Mouse (Mus musculus) effector memory CD4-positive, alpha-beta T cell, adult 5 months (primary cell): ENCODE results near the gene Gm3099. TPM values are rescaled to one million over a fixed set of nuclear protein-coding genes. Genes with fewer than 3 reads are reported as not detected.

ENCODE experiments used
- polyA plus RNA-seq: library from polyadenylated mRNA; unstranded; fragments of 100-300 nt; shearing (Covaris generic); gene quantifications from one replicate; pipeline ENCODE4 v1.2.1, GENCODE M21; 2017

Gene Gm3099
- polyA plus RNA-seq: not detected

DNA sequence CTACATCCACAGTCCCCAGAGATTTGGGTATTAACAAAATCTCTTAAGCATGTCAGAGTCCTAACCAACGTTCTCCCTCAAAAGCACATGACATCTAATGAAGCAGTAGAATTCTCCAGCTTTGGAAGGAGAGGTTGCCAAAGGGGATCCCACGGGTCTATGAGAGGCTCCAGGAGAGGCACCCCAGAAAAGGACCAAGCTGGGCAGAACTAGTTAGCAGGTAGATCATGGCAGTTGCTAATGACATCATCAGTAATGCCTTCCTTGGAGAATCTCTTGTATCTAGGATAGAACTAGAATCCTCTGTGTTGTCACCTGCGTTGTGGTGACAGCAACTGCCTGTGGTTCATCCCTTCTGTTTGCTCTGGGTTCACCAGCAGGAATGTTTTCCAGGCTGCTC is at the start of gene Gm3099:
Gene Gm3099 (plus strand): TSS at position 301 of the 400 bp plus-strand sequence.

DNA sequence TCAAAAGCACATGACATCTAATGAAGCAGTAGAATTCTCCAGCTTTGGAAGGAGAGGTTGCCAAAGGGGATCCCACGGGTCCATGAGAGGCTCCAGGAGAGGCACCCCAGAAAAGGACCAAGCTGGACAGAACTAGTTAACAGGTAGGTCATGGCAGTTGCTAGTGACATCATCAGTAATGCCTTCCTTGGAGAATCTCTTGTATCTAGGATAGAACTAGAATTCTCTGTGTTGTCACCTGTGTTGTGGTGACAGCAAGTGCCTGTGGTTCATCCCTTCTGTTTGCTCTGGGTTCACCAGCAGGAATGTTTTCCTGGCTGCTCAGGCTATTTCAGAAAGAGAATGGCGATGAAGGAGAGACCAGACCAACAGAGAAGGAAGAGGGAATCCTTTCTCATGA is 34.9 kb upstream of the Gm3099 start, which contains the start of gene Gm3095:
Gene Gm3095 (plus strand): TSS at position 301 of the 400 bp plus-strand sequence.

DNA sequence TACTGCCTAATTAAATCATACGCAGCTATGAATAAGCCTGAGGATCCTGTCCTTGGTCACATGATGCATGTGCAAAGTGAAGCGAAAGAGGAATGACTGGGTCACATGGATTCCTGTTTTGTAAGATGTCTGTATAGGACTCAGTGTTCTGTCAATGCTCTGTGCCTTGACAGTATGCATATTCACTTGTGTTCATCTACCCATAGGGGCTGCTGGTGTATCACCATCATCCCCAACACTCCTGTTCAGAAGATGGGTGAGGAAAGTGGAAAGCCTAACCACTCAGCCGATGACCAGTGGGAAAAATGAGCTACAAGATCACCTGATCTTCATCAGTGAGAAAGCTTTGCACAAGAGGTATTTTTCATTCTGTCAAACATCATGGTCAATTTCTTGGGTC is 25.4 kb downstream of the Gm3099 start, which contains the start of gene Gm5796:
Gene Gm5796 (plus strand): TSS at position 301 of the 400 bp plus-strand sequence.

Other genes starting within 250 kb of the Gm3099 start
- gene Gm3002, start 188.3 kb upstream of the Gm3099 start, polyA plus RNA-seq: not detected
- gene Gm3033, start 152.1 kb upstream of the Gm3099 start, polyA plus RNA-seq: not detected
- gene Gm2916, start 114.2 kb upstream of the Gm3099 start, polyA plus RNA-seq: not detected
- gene Gm3029, start 66.6 kb upstream of the Gm3099 start, polyA plus RNA-seq: not detected
- gene Gm3095, start 34.8 kb upstream of the Gm3099 start, polyA plus RNA-seq: not detected
- not detected for gene Gm5796, start 25.5 kb downstream of the Gm3099 start, polyA plus RNA-seq
- gene Gm3115, start 85.7 kb downstream of the Gm3099 start, polyA plus RNA-seq: not detected
- not detected for gene Gm8108, start 112.1 kb downstream of the Gm3099 start, polyA plus RNA-seq
- gene Gm3127, start 166.6 kb downstream of the Gm3099 start, polyA plus RNA-seq: not detected
- gene Gm2974, start 184.2 kb downstream of the Gm3099 start, polyA plus RNA-seq: 0.30 TPM